Mouse (Mus musculus) hindlimb bud, embryonic 11.5 days (tissue): ENCODE measurements around the gene Pkp2.

ENCODE experiments used
- DNase-seq: peaks from one replicate; pipeline ENCODE4 v3.0.0-alpha.2; 2012; ENCODE audit warnings: low read depth, low spot score; ENCODE audit errors: extremely low spot score

Gene Pkp2

DNA sequence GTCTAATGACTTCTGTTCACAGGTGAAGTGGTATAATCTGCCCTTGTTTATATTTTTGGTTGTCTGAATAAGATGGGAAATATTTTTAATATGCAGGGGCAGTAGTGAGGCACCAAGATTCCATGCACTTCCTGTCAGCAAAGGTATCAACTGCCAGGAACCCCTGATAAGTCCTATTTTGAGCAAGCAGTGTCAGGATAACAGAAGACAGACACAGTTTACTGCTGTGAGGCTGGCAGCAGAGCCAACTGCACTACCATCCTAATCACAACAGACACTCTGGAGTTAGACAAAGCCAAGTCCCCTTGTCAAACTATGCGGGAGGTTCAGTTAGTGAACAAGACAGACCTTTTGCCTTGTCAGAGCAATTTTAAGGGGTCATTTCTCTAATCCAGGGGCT lies 43.6 kb downstream of the Pkp2 start:
- DNase-seq: no peak

DNA sequence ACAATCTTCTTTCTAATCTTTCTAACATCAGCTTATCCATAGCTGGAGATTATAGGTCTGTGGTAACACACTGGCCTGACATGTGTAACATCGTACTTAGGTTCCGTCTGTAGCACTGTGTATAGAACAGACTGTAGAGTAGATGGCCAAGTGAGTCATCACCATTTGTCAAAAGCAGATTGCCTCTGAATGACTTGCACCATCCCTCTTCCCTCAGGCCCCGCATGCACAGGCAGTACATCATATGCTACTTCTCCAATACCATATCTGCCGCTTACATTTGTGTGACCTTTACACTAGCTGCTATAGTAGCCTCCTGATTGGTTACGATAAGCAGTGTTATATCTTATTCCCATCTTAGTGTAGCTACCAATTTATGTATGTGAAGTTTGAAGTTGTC lies 47.8 kb downstream of the Pkp2 start:
- no peak for DNase-seq

DNA sequence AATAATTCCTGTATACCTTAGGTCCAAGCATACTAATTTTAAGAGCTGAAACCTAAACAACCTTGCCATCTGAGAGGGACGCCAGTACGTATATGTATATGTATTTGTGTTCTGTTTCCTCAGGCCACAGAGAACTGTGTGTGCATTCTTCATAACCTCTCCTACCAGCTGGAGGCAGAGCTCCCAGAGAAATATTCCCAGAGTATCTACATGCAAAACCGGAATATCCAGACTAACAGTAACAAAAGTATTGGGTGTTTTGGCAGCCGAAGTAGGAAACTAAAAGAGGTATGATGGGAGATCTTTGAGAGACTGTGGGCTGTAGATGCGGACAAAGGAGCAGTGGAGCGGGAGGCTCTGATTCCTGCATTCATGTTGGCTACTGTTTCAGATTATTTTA lies 48.4 kb downstream of the Pkp2 start:
- DNase-seq: no peak

DNA sequence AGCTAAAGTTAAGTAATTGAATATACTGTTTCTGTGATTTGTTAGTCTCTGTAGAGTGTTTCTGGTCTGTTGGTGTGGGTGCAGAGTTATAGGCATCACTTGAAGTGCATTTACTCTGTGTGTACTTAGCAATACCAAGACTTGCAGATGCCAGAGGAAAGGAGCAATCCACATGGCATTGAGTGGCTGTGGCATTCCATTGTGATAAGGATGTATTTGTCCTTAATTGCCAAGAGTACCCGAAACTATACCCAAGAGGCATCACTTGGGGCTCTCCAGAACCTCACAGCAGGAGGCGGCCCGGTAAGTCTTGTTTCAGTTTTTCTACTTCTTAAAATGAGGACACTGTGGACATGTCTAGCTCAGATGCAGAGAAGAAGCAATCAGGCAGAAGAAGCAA lies 49.3 kb downstream of the Pkp2 start:
- no peak for DNase-seq

DNA sequence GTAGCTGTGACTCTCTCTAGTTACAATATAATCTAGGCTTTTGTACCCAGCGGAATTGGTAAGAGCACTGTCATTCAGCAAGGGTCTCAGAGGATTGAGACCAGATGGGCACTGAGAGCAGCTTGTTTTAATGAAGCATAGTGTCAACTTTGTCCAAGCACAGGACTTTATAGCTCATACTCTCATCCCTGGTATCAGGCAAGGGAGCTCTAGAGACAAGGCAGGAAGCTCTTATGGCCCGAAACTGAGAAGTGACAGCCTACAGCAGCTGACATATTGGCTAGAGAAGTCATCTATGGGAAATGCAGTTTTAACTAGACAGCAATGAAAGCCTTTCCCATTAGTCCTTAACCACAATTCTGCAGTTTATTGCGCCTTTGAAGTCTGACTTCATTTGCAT lies 59.9 kb downstream of the Pkp2 start:
- DNase-seq: no peak

DNA sequence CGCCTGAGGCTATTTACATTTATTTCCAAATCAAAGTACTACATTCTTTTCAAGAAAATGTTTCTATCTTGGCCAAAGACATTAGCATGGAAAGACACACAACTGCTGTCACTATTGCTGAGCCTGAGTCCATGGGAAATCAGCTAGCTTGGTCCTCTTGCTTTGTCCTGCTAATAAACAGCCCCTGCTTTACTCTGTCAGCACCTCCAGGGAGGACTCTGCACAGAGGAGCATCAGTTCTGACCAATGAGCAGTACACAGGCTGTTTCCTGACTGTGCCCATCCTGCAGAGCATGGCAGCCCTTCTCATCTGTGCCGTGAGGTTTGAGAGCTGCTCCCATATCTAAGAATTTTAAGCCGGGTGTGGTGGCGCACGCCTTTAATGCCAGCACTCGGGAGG lies 60.6 kb downstream of the Pkp2 start:
- no peak for DNase-seq

DNA sequence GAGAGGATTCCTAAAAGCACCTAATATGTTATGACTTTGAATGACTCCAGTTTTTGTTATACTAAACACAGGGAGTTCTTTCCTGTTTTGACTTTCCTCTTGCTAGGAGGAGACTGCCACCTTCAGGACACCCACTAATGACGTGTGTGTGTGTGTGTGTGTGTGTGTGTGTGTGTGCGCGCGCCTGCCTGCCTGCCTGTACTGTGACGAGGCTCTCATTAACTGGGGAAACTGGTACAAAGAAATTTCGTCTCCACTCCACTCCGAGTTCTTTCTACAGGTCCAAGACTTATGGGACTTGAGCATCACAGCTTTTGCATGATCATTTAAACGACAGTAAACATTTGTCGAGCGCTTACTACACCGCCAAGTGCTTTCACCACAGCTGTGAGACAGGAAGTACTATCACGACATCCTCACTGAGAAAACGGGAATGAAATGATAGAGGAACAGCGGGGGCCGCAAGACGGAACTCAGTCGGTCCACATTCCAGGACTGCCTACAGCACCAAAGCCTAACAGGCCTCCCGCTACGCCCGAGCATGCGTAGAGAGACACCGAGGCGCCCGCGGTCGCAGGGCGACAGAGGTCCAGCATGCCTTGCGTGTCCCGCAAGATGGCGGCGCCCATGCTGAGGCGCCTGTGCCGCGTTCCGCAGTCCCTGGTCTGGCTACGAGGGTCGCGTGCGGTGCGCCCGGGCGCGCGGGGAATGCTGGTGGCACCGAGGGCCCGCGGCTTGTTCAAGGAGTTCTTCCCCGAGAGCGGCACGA lies 89.4 kb downstream of the Pkp2 start, which contains the start of gene Yars2:
Gene Yars2 (plus strand): TSS at position 597 of the 769 bp plus-strand sequence.
- peak; percentile 71 for DNase-seq

DNA sequence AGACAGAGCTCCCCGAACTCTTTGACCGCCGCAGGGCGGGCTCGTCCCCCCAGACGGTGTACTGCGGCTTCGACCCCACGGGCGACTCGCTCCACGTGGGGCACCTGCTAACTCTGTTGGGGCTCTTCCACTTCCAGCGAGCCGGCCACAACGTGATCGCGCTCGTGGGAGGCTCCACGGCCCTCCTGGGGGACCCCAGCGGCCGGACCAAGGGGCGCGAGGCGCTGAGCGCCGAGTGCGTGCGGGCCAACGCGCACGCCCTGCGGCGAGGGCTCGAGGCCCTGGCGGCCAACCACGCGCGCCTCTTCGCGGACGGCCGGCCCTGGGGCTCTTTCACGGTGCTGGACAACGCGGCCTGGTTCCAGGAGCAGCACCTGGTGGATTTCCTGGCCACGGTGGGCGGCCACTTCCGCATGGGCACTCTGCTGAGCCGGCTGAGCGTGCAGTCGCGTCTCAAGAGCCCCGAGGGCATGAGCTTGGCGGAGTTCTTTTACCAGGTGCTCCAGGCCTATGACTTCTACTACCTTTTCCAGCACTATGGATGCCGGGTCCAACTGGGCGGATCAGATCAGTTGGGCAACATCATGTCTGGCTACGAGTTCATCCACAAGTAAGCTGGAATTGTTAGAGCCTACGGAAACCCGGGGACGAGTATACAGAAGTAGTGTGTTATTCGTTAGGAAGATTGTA lies 90.2 kb downstream of the Pkp2 start:
- no peak for DNase-seq

DNA sequence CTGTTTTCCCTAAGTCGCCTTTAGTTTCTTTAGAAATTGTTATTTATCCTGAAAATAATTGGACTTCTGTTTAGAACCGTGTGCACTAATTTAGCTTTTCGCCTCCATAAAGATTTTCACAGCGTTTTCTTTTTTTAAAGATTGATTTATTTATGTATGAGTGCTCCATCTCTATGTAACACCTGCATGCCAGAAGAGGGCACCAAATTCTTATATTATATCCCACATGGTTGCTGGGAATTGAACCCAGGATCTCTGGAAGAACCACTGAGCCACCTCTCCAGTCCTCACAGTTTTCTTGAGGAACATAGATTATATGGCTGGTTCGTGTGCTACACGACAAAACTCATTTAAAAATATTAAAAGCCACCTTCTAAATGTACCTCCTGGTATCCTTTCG lies 90.8 kb downstream of the Pkp2 start:
- DNase-seq: no peak

DNA sequence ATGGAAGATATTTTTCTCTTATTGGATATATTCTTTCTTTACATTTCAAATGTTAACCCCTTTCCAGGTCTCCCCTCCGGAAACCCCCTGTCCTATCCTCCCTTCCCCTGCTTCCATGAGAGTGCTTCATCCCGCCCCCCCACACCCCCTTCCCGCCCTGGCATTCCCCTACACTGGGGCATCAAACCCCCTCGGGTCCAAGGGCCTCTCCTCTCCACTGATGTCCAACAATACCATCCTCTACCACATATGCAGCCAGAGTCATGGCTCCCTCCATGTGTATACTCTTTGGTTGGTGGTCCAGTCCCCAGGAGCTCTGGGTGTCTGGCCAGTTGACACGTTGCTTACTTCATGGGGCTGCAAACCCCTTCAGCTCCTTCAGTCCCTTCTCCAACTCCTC lies 98.2 kb downstream of the Pkp2 start:
- DNase-seq: no peak
